Mouse (Mus musculus) hindbrain, embryonic 10.5 days (tissue): ENCODE measurements around the gene Traf3ip1. TPM values are rescaled to one million over a fixed set of nuclear protein-coding genes. Genes with fewer than 3 reads are reported as not detected.

Experiments
- DNase-seq: peaks from one replicate; pipeline ENCODE4 v3.0.0-alpha.2; 2017; ENCODE audit warnings: low spot score
- H3K27ac ChIP-seq: fragments of 300-500 bp; sonication (generic); 2 replicates; pipeline ENCODE4 v1.5.1; 2016; ENCODE audit warnings: mild to moderate bottlenecking, moderate library complexity
- H3K27me3 ChIP-seq: fragments of 300-500 bp; sonication (generic); 2 replicates; pipeline ENCODE4 v1.6.1; 2016; ENCODE audit warnings: mild to moderate bottlenecking; ENCODE audit not compliant: poor library complexity, insufficient read depth, severe bottlenecking
- H3K36me3 ChIP-seq: fragments of 300-500 bp; sonication (generic); 2 replicates; pipeline ENCODE4 v1.6.1; 2016; ENCODE audit warnings: mild to moderate bottlenecking, moderate library complexity
- H3K4me1 ChIP-seq: fragments of 300-500 bp; sonication (generic); replicated peaks from 2 replicates; pipeline ENCODE4 v1.6.1; 2016; ENCODE audit warnings: mild to moderate bottlenecking
- H3K4me3 ChIP-seq: fragments of 300-500 bp; sonication (generic); 2 replicates; pipeline ENCODE4 v1.5.1; 2016; ENCODE audit warnings: mild to moderate bottlenecking, moderate library complexity
- H3K9me3 ChIP-seq: fragments of 300-500 bp; sonication (generic); 2 replicates; pipeline ENCODE4 v1.6.1; 2016; ENCODE audit warnings: mild to moderate bottlenecking, moderate library complexity
- WGBS: fragments of 180-500 bp; shearing (Covaris S2); methylation state at CpG from one replicate; pipeline ENCODE4 v1.1.7; 2016; 5-methylcytosine and 5-hydroxymethylcytosine counted together
- polyA plus RNA-seq: library from polyadenylated mRNA; unstranded; fragments of >200 nt; fragmentation: Nextera tagmentation; extraction: Ambion mirVana; gene quantifications from 2 replicates; pipeline ENCODE4 v1.2.1, GENCODE M21; 2016

The Traf3ip1 gene
- polyA plus RNA-seq, 1 experiment from 2014 or later, result 9.3 TPM

DNA sequence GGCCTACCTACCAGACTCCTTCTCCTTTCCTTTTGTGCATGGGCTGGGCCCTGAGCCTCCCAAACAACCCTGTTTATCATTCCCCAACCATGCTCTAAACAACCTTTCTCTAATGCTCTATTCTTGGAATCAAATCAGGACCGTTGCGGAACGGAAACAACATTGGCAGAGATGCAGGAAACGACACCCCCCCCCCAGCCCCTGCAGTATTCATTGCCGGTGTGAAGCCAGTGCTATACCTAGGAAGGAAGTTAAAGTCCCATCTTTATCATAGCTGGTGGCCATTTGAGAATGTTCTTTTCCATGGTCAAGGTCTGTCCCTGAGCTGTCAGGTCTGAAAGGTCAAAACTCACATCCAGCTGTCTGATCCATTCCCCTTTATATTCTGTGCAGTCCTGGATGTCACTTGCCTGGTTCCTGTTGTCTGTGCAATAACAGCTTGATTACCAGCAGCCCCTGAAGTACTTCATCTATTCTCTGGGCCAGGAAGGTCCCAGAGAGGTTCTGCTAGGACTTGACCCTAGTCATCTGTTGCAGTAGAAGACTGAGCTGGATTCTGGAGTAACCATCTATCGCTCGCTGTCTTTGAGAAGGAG, 11.7 kb upstream of the Traf3ip1 start:
- peaks cover 4% of the 10 kb centered on the region; the same call in 1 of the 2 replicates for H3K4me1 ChIP-seq
- no peak for DNase-seq
- no peak overlapping the region for H3K4me3 ChIP-seq
- no peaks in the 10 kb centered on the region for H3K36me3 ChIP-seq
- WGBS, result 89% methylated on average over 7 of the region's 7 CpGs
- no peaks in the 10 kb centered on the region for H3K9me3 ChIP-seq
- no peak overlapping the region for H3K27ac ChIP-seq
- H3K27me3 ChIP-seq, result no peaks in the 10 kb centered on the region

GRCm38 (mm10) chr1:91483304-91484010, 11.0 kb upstream of the Traf3ip1 start:
- H3K4me1 ChIP-seq, result peaks cover 4% of the 10 kb centered on the region; the same call in 1 of the 2 replicates
- H3K27ac ChIP-seq, result no peak overlapping the region
- WGBS, result 47% methylated on average over 10 of the region's 10 CpGs
- DNase-seq, result peak; percentile 81
- no peaks in the 10 kb centered on the region for H3K27me3 ChIP-seq
- no peaks in the 10 kb centered on the region for H3K9me3 ChIP-seq
- no peaks in the 10 kb centered on the region for H3K36me3 ChIP-seq
- no peak overlapping the region for H3K4me3 ChIP-seq

DNA sequence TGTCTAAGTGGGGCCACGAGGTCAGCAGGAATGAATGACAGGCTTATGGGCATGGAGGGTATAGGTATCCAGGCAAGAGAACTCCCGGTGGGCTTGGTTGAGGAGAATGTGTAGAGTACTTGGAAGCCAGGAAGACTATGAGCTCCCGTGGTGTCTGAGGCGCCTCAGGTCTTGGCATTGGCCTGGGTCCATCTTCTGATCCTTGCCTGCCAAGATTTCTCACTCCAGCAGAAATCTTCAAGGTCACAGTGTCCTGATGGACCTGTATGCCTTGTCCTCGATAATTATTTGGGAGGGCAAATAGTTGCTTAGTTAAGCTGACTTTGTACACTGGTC, 10.5 kb upstream of the Traf3ip1 start:
- Histone ChIP-seq H3K36me3 (no peaks in the 10 kb centered on the region), H3K4me3 (no peak overlapping the region), H3K27me3 (no peaks in the 10 kb centered on the region), H3K27ac (no peak overlapping the region), H3K9me3 (no peaks in the 10 kb centered on the region), H3K4me1 (peaks cover 4% of the 10 kb centered on the region; the same call in 1 of the 2 replicates)
- WGBS, result 74% methylated on average over 5 of the region's 5 CpGs
- no peak for DNase-seq

DNA sequence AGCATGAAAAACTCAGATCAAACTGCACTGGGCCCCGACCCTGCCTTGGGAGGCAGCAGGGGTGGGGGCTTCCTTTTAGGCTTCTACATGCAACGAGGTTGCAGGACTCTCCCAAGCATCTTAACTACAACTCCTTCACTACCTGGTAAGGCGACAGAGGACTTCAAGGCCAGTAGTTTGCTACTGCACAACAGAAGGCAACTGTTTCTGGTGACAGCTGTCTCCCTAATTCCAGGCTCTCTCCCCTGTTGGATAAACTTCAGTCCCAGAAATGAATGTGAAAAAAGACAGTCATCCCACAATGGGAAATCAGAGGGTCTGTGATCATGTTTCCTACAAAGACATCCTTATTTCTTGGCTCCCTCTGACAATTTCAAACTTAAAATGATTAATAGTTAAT, 9.0 kb upstream of the Traf3ip1 start:
- Histone ChIP-seq H3K27ac (no peak overlapping the region), H3K27me3 (no peaks in the 10 kb centered on the region), H3K4me3 (no peak overlapping the region), H3K4me1 (peaks cover 4% of the 10 kb centered on the region; the same call in 1 of the 2 replicates), H3K36me3 (no peaks in the 10 kb centered on the region), H3K9me3 (no peaks in the 10 kb centered on the region)
- 79% methylated on average over 3 of the region's 3 CpGs for WGBS
- DNase-seq, result no peak

GRCm38 (mm10) chr1:91486165-91486564, 8.3 kb upstream of the Traf3ip1 start:
- no peak for DNase-seq
- Histone ChIP-seq H3K27me3 (no peaks in the 10 kb centered on the region), H3K4me1 (peaks cover 4% of the 10 kb centered on the region; the same call in 1 of the 2 replicates), H3K4me3 (no peak overlapping the region), H3K36me3 (no peaks in the 10 kb centered on the region), H3K9me3 (no peaks in the 10 kb centered on the region), H3K27ac (no peak overlapping the region)
- WGBS, result 81% methylated on average over 3 of the region's 3 CpGs

GRCm38 (mm10) chr1:91490322-91490721, 4.1 kb upstream of the Traf3ip1 start:
- DNase-seq, result no peak
- Histone ChIP-seq H3K4me1 (peaks cover 13% of the 10 kb centered on the region), H3K27me3 (no peaks in the 10 kb centered on the region), H3K36me3 (no peaks in the 10 kb centered on the region), H3K4me3 (no peak overlapping the region), H3K9me3 (no peaks in the 10 kb centered on the region), H3K27ac (no peak overlapping the region)
- 85% methylated on average over 1 of the region's 1 CpGs for WGBS

DNA sequence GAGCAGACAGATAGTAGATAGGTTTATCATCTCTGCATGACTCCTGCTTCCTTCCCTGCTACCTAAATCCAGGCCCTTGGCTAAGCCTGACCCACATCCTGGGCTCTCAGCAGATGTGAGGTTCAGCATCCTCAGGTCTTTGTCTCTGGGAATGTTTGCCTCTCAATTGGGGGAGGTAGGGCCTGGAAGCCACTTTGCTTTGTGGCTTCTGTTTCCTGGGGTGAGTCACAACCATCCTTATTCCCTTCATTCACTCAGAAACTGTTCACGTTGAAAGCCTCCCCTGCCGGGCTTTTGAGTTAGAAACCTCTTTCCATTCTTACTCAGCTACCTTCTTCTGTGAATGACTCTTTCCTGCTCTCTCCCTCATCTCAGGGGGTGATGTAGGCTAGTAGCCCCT, 1.7 kb upstream of the Traf3ip1 start:
- Histone ChIP-seq H3K9me3 (no peaks in the 10 kb centered on the region), H3K4me3 (no peak overlapping the region), H3K4me1 (peaks cover 23% of the 10 kb centered on the region), H3K27ac (no peak overlapping the region), H3K36me3 (no peaks in the 10 kb centered on the region), H3K27me3 (no peaks in the 10 kb centered on the region)
- WGBS, result 22% methylated on average over 2 of the region's 2 CpGs
- DNase-seq, result no peak

GRCm38 (mm10) chr1:91493938-91494337, 509 bp upstream of the Traf3ip1 start:
- Histone ChIP-seq H3K4me1 (peaks cover 23% of the 10 kb centered on the region), H3K36me3 (0 out of 2 replicates have a peak, but pooled peaks cover 5% of the 10 kb centered on the region), H3K27ac (no peak overlapping the region), H3K9me3 (no peaks in the 10 kb centered on the region), H3K27me3 (no peaks in the 10 kb centered on the region), H3K4me3 (peak overlapping the region; percentile 95)
- WGBS, result 44% methylated on average over 3 of the region's 3 CpGs
- DNase-seq, result no peak

GRCm38 (mm10) chr1:91495321-91495720, 874 bp downstream of the Traf3ip1 start:
- 0 out of 2 replicates have a peak overlapping the region, but pooled peaks have one; percentile 90 for H3K27ac ChIP-seq
- 57% methylated on average over 5 of the region's 5 CpGs for WGBS
- H3K36me3 ChIP-seq, result peaks cover 16% of the 10 kb centered on the region
- H3K4me1 ChIP-seq, result peaks cover 23% of the 10 kb centered on the region
- H3K27me3 ChIP-seq, result no peaks in the 10 kb centered on the region
- peak overlapping the region; percentile 95 for H3K4me3 ChIP-seq
- no peaks in the 10 kb centered on the region for H3K9me3 ChIP-seq
- no peak for DNase-seq

DNA sequence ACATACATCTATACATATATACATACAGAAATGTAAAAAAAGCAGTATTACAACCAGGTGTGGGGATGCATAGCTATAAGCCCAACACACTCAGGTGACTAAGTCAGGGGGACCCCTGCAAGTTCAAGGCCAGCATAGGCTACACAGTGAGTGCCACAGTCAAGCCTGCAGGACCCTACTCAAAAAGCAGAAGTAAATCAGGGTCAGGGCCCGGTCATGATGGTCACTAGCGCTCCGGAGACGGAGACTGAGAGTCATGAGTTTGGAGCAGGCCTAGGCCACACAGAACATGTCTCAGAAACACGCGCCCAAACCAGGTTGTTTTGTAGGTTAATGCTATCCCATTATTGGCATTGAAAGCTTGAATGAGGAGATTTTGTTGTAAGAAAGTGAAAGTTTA, 4.1 kb downstream of the Traf3ip1 start:
- Histone ChIP-seq H3K4me3 (no peak overlapping the region), H3K27me3 (no peaks in the 10 kb centered on the region), H3K36me3 (peaks cover 47% of the 10 kb centered on the region), H3K27ac (no peak overlapping the region), H3K9me3 (no peaks in the 10 kb centered on the region), H3K4me1 (peaks cover 23% of the 10 kb centered on the region)
- no peak for DNase-seq
- 96% methylated on average over 6 of the region's 6 CpGs for WGBS

DNA sequence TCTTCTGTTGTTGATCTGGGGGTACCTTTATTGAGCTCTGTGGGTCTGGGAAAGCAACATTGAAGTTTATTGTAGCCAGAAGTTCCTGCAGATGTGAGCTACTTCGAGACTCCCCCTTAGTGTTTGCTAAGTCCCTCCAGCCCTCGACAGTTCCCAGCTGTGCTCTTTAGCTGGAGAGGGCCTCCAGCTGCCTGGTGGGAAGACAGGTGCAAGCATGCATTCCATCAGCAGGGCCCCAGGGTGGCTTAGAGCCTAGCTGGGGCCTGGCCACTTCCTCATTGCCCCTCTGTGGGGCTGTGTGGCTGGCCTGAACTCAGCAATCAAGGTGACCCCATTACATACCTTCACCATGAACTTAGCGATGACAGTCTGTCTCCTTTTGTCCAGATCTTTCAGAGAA, 10.2 kb downstream of the Traf3ip1 start:
- Histone ChIP-seq H3K4me3 (no peak overlapping the region), H3K27ac (no peak overlapping the region), H3K36me3 (peaks cover 87% of the 10 kb centered on the region), H3K4me1 (no peaks in the 10 kb centered on the region), H3K9me3 (no peaks in the 10 kb centered on the region), H3K27me3 (no peaks in the 10 kb centered on the region)
- DNase-seq, result no peak
- WGBS, result 80% methylated on average over 3 of the region's 3 CpGs

DNA sequence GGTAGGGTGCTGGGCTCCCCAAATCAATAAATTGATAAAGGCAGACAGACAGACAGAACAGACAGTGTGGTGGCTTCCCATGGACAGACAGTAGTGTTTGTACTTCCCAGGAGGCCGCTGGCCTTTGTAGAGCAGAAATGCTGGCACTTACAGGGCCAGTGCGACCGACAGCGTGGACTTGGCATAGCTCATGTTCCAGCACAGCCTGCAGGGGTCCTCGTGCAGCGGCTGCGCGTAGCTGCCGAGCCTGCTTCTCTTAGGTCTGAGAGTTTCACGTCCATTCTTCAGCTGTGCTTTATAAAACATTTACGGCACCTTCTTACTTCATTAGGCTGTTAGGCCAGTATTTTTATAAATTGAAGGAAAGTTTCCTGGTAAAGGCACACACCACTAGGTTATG, 20.5 kb downstream of the Traf3ip1 start:
- Histone ChIP-seq H3K27me3 (no peaks in the 10 kb centered on the region), H3K4me3 (no peak overlapping the region), H3K9me3 (no peaks in the 10 kb centered on the region), H3K4me1 (no peaks in the 10 kb centered on the region), H3K36me3 (peaks cover 73% of the 10 kb centered on the region), H3K27ac (no peak overlapping the region)
- WGBS, result 81% methylated on average over 11 of the region's 11 CpGs
- DNase-seq, result no peak

- Histone ChIP-seq H3K9me3 (no peaks in the 10 kb centered on the region), H3K27ac (no peak overlapping the region), H3K4me3 (no peak overlapping the region), H3K4me1 (no peaks in the 10 kb centered on the region), H3K27me3 (no peaks in the 10 kb centered on the region), H3K36me3 (peaks cover 73% of the 10 kb centered on the region)
- WGBS, result 95% methylated on average over 6 of the region's 6 CpGs
- DNase-seq, result no peak
Observed at GRCm38 (mm10) chr1:91515642-91516041, 21.2 kb downstream of the Traf3ip1 start.
